Mouse (Mus musculus): ENCODE results near the gene Ahcyl2. TPM values are rescaled to one million over a fixed set of nuclear protein-coding genes. Genes with fewer than 3 reads are reported as not detected.

The Ahcyl2 gene
- polyA plus RNA-seq, 1 experiment from 2014 or later: 74.7 TPM

GRCm38 (mm10) chr6:29802979-29803378, 35.2 kb downstream of the Ahcyl2 start:
- Histone ChIP-seq H3K36me3 (ENCODE audit: control insufficient read depth, insufficient read depth) (no peaks in the 10 kb centered on the region), H3K4me3 (ENCODE audit: low read depth, low read length) (no peak overlapping the region), H3K4me2 (replicated peaks; ENCODE audit: low read depth) (no peak overlapping the region), H3K9me3 (ENCODE audit: control insufficient read depth) (no peaks in the 10 kb centered on the region), H3K27ac (ENCODE audit: low read depth, low read length) (no peak overlapping the region), H3K9ac (ENCODE audit: low read depth, low read length) (no peak overlapping the region), H3K27me3 (replicated peaks; ENCODE audit: control insufficient read depth, insufficient read depth, low read length) (no peaks in the 10 kb centered on the region), H3K4me1 (replicated peaks; ENCODE audit: control insufficient read depth, insufficient read depth, low read length) (0 out of 2 replicates have a peak, but pooled peaks cover 2% of the 10 kb centered on the region)
- no peak for TF ChIP-seq CTCF (IDR thresholded peaks at IDR 0.05; ENCODE audit: low read depth)
- ATAC-seq: no peak
- 79% methylated on average over 1 of the region's 1 CpGs for WGBS

GRCm38 (mm10) chr6:29804006-29804405, 36.2 kb downstream of the Ahcyl2 start:
- no peak for TF ChIP-seq CTCF (IDR thresholded peaks at IDR 0.05; ENCODE audit: low read depth)
- 65% methylated on average over 3 of the region's 3 CpGs for WGBS
- Histone ChIP-seq H3K4me3 (ENCODE audit: low read depth, low read length) (no peak overlapping the region), H3K4me2 (replicated peaks; ENCODE audit: low read depth) (no peak overlapping the region), H3K9ac (ENCODE audit: low read depth, low read length) (no peak overlapping the region), H3K4me1 (replicated peaks; ENCODE audit: control insufficient read depth, insufficient read depth, low read length) (0 out of 2 replicates have a peak, but pooled peaks cover 2% of the 10 kb centered on the region), H3K9me3 (ENCODE audit: control insufficient read depth) (no peaks in the 10 kb centered on the region), H3K27me3 (replicated peaks; ENCODE audit: control insufficient read depth, insufficient read depth, low read length) (no peaks in the 10 kb centered on the region), H3K36me3 (ENCODE audit: control insufficient read depth, insufficient read depth) (no peaks in the 10 kb centered on the region), H3K27ac (ENCODE audit: low read depth, low read length) (no peak overlapping the region)
- no peak for ATAC-seq

- Histone ChIP-seq H3K4me2 (replicated peaks; ENCODE audit: low read depth) (no peak overlapping the region), H3K27me3 (replicated peaks; ENCODE audit: control insufficient read depth, insufficient read depth, low read length) (no peaks in the 10 kb centered on the region), H3K36me3 (ENCODE audit: control insufficient read depth, insufficient read depth) (no peaks in the 10 kb centered on the region), H3K27ac (ENCODE audit: low read depth, low read length) (no peak overlapping the region), H3K4me1 (replicated peaks; ENCODE audit: control insufficient read depth, insufficient read depth, low read length) (0 out of 2 replicates have a peak, but pooled peaks cover 2% of the 10 kb centered on the region), H3K4me3 (ENCODE audit: low read depth, low read length) (no peak overlapping the region), H3K9me3 (ENCODE audit: control insufficient read depth) (no peaks in the 10 kb centered on the region), H3K9ac (ENCODE audit: low read depth, low read length) (no peak overlapping the region)
- TF ChIP-seq CTCF (IDR thresholded peaks at IDR 0.05; ENCODE audit: low read depth): no peak
- 81% methylated on average over 2 of the region's 2 CpGs for WGBS
- ATAC-seq: no peak
Measured at GRCm38 (mm10) chr6:29805381-29805780, 37.6 kb downstream of the Ahcyl2 start.

GRCm38 (mm10) chr6:29812076-29812475, 44.3 kb downstream of the Ahcyl2 start:
- Histone ChIP-seq H3K9me3 (ENCODE audit: control insufficient read depth) (no peaks in the 10 kb centered on the region), H3K36me3 (ENCODE audit: control insufficient read depth, insufficient read depth) (no peaks in the 10 kb centered on the region), H3K9ac (ENCODE audit: low read depth, low read length) (no peak overlapping the region), H3K27ac (ENCODE audit: low read depth, low read length) (no peak overlapping the region), H3K4me3 (ENCODE audit: low read depth, low read length) (no peak overlapping the region), H3K4me1 (replicated peaks; ENCODE audit: control insufficient read depth, insufficient read depth, low read length) (no peaks in the 10 kb centered on the region), H3K27me3 (replicated peaks; ENCODE audit: control insufficient read depth, insufficient read depth, low read length) (no peaks in the 10 kb centered on the region), H3K4me2 (replicated peaks; ENCODE audit: low read depth) (no peak overlapping the region)
- 93% methylated on average over 2 of the region's 2 CpGs for WGBS
- ATAC-seq: no peak
- TF ChIP-seq CTCF (IDR thresholded peaks at IDR 0.05; ENCODE audit: low read depth): no peak

GRCm38 (mm10) chr6:29812651-29813050, 44.8 kb downstream of the Ahcyl2 start:
- no peaks in the 10 kb centered on the region for H3K27me3 ChIP-seq (replicated peaks; ENCODE audit: control insufficient read depth, insufficient read depth, low read length)
- TF ChIP-seq CTCF (IDR thresholded peaks at IDR 0.05; ENCODE audit: low read depth): no peak
- no peak overlapping the region for H3K4me2 ChIP-seq (replicated peaks; ENCODE audit: low read depth)
- no peak overlapping the region for H3K27ac ChIP-seq (ENCODE audit: low read depth, low read length)
- ATAC-seq: no peak
- no peak overlapping the region for H3K4me3 ChIP-seq (ENCODE audit: low read depth, low read length)
- no peak overlapping the region for H3K9ac ChIP-seq (ENCODE audit: low read depth, low read length)
- H3K36me3 ChIP-seq (ENCODE audit: control insufficient read depth, insufficient read depth): no peaks in the 10 kb centered on the region
- H3K4me1 ChIP-seq (replicated peaks; ENCODE audit: control insufficient read depth, insufficient read depth, low read length): no peaks in the 10 kb centered on the region
- H3K9me3 ChIP-seq (ENCODE audit: control insufficient read depth): no peaks in the 10 kb centered on the region
- WGBS: 67% methylated on average over 1 of the region's 1 CpGs

GRCm38 (mm10) chr6:29814616-29815015, 46.8 kb downstream of the Ahcyl2 start:
- no peaks in the 10 kb centered on the region for H3K9me3 ChIP-seq (ENCODE audit: control insufficient read depth)
- H3K4me3 ChIP-seq (ENCODE audit: low read depth, low read length): no peak overlapping the region
- no peaks in the 10 kb centered on the region for H3K27me3 ChIP-seq (replicated peaks; ENCODE audit: control insufficient read depth, insufficient read depth, low read length)
- 27% methylated on average over 2 of the region's 2 CpGs for WGBS
- ATAC-seq: no peak
- no peaks in the 10 kb centered on the region for H3K36me3 ChIP-seq (ENCODE audit: control insufficient read depth, insufficient read depth)
- H3K9ac ChIP-seq (ENCODE audit: low read depth, low read length): no peak overlapping the region
- TF ChIP-seq CTCF (IDR thresholded peaks at IDR 0.05; ENCODE audit: low read depth): no peak
- H3K4me1 ChIP-seq (replicated peaks; ENCODE audit: control insufficient read depth, insufficient read depth, low read length): no peaks in the 10 kb centered on the region
- no peak overlapping the region for H3K27ac ChIP-seq (ENCODE audit: low read depth, low read length)
- no peak overlapping the region for H3K4me2 ChIP-seq (replicated peaks; ENCODE audit: low read depth)

- no peak for ATAC-seq
Measured at GRCm38 (mm10) chr6:29815060-29815459, 47.2 kb downstream of the Ahcyl2 start.

More at GRCm38 (mm10) chr6:29815060-29815459, 47.2 kb downstream of the Ahcyl2 start:
- no peak for TF ChIP-seq CTCF (IDR thresholded peaks at IDR 0.05; ENCODE audit: low read depth)
- Histone ChIP-seq H3K27ac (ENCODE audit: low read depth, low read length) (no peak overlapping the region), H3K4me1 (replicated peaks; ENCODE audit: control insufficient read depth, insufficient read depth, low read length) (no peaks in the 10 kb centered on the region), H3K4me3 (ENCODE audit: low read depth, low read length) (no peak overlapping the region), H3K9me3 (ENCODE audit: control insufficient read depth) (no peaks in the 10 kb centered on the region), H3K36me3 (ENCODE audit: control insufficient read depth, insufficient read depth) (no peaks in the 10 kb centered on the region), H3K4me2 (replicated peaks; ENCODE audit: low read depth) (no peak overlapping the region), H3K27me3 (replicated peaks; ENCODE audit: control insufficient read depth, insufficient read depth, low read length) (no peaks in the 10 kb centered on the region), H3K9ac (ENCODE audit: low read depth, low read length) (no peak overlapping the region)
- WGBS: 81% methylated on average over 3 of the region's 3 CpGs
